Mouse (Mus musculus) forebrain, embryonic 11.5 days (tissue): ENCODE data around the gene Faap20. TPM values are rescaled to one million over a fixed set of nuclear protein-coding genes. Genes with fewer than 3 reads are reported as not detected.
"Not testable (repeated sequence)": the region's sequence is repeated elsewhere in the genome, so short reads cannot be mapped to it uniquely, and the experiment has no call there.

Experiments used
- ATAC-seq: fragments of 200-750 bp; cut with Nextera tagmentation; replicated peaks from 2 replicates; pipeline ENCODE4 v1.8.0; 2017; ENCODE audit warnings: moderate TSS enrichment; ENCODE audit not compliant: low FRiP score
- DNase-seq: peaks from one replicate; pipeline ENCODE4 v3.0.0-alpha.2; 2017; ENCODE audit warnings: low spot score
- H3K27ac ChIP-seq: fragments of 300-500 bp; sonication (generic); 2 replicates; pipeline ENCODE4 v1.5.1; 2014; ENCODE audit warnings: low read depth, low read length
- H3K27me3 ChIP-seq: fragments of 300-500 bp; sonication (generic); 2 replicates; pipeline ENCODE4 v1.6.1; 2014; ENCODE audit warnings: mild to moderate bottlenecking, low read length, mixed read lengths; ENCODE audit not compliant: control insufficient read depth, insufficient read depth
- H3K36me3 ChIP-seq: fragments of 300-500 bp; sonication (generic); 2 replicates; pipeline ENCODE4 v1.6.1; 2014; ENCODE audit warnings: mild to moderate bottlenecking, low read length, moderate library complexity, mixed read lengths; ENCODE audit not compliant: control insufficient read depth, insufficient read depth
- H3K4me1 ChIP-seq: fragments of 300-500 bp; sonication (generic); replicated peaks from 2 replicates; pipeline ENCODE4 v1.6.1; 2014; ENCODE audit warnings: low read length, mixed read lengths; ENCODE audit not compliant: control insufficient read depth, insufficient read depth
- H3K4me2 ChIP-seq: fragments of 300-500 bp; sonication (generic); 2 replicates; pipeline ENCODE4 v1.6.1; 2014; ENCODE audit warnings: low read depth, mild to moderate bottlenecking, low read length, moderate library complexity, mixed read lengths; ENCODE audit not compliant: severe bottlenecking
- H3K4me3 ChIP-seq: fragments of 300-500 bp; sonication (generic); 2 replicates; pipeline ENCODE4 v1.5.1; 2014; ENCODE audit warnings: low read depth, low read length
- H3K9ac ChIP-seq: fragments of 300-500 bp; sonication (generic); 2 replicates; pipeline ENCODE4 v1.6.1; 2014; ENCODE audit warnings: low read length
- H3K9me3 ChIP-seq: fragments of 300-500 bp; sonication (generic); 2 replicates; pipeline ENCODE4 v1.6.1; 2016; ENCODE audit warnings: low read length, mixed read lengths; ENCODE audit not compliant: control insufficient read depth
- WGBS: fragments of 180-500 bp; shearing (Covaris S2); extraction: QIAGEN DNeasy Blood & Tissue Kit; methylation state at CpG from one replicate; pipeline ENCODE4 v1.1.7; 2014; 5-methylcytosine and 5-hydroxymethylcytosine counted together
- polyA plus RNA-seq: library from polyadenylated mRNA; unstranded; fragments of >200 nt; fragmentation: Nextera tagmentation; extraction: Ambion mirVana; gene quantifications from 2 replicates; pipeline ENCODE4 v1.2.1, GENCODE M21; 2014

The Faap20 gene
- polyA plus RNA-seq, 1 experiment from 2014 or later = 105 TPM

GRCm38 (mm10) chr4:155239494-155239893 lies 10.1 kb upstream of the Faap20 start:
- no peak overlapping the region for H3K9ac ChIP-seq
- H3K27ac ChIP-seq = no peak overlapping the region
- H3K4me1 ChIP-seq = peaks cover 14% of the 10 kb centered on the region
- no peaks in the 10 kb centered on the region for H3K9me3 ChIP-seq
- DNase-seq (no peak), ATAC-seq (no peak)
- no peak overlapping the region for H3K4me2 ChIP-seq
- no peaks in the 10 kb centered on the region for H3K36me3 ChIP-seq
- H3K27me3 ChIP-seq = no peaks in the 10 kb centered on the region
- WGBS = 55% methylated on average over 6 of the region's 6 CpGs
- no peak overlapping the region for H3K4me3 ChIP-seq

- H3K4me3 ChIP-seq = no peak overlapping the region
- H3K9me3 ChIP-seq = no peaks in the 10 kb centered on the region
- H3K9ac ChIP-seq = no peak overlapping the region
- no peaks in the 10 kb centered on the region for H3K4me1 ChIP-seq
- ATAC-seq = no peak
- no peak overlapping the region for H3K4me2 ChIP-seq
- no peaks in the 10 kb centered on the region for H3K27me3 ChIP-seq
- H3K36me3 ChIP-seq = no peaks in the 10 kb centered on the region
- H3K27ac ChIP-seq = no peak overlapping the region
- DNase-seq = no peak
- 91% methylated on average over 9 of the region's 9 CpGs for WGBS
Measured at GRCm38 (mm10) chr4:155241789-155242188, 7.8 kb upstream of the Faap20 start.

- H3K4me3 ChIP-seq = no peak overlapping the region
- no peaks in the 10 kb centered on the region for H3K9me3 ChIP-seq
- no peaks in the 10 kb centered on the region for H3K4me1 ChIP-seq
- H3K36me3 ChIP-seq = no peaks in the 10 kb centered on the region
- DNase-seq (no peak), ATAC-seq (no peak)
- H3K27me3 ChIP-seq = no peaks in the 10 kb centered on the region
- H3K9ac ChIP-seq = no peak overlapping the region
- no peak overlapping the region for H3K27ac ChIP-seq
- WGBS = 96% methylated on average over 5 of the region's 5 CpGs
- H3K4me2 ChIP-seq = no peak overlapping the region
Measured at GRCm38 (mm10) chr4:155242292-155242691, 7.3 kb upstream of the Faap20 start.

GRCm38 (mm10) chr4:155243233-155243632 lies 6.4 kb upstream of the Faap20 start:
- WGBS = 91% methylated on average over 12 of the region's 12 CpGs
- Histone ChIP-seq H3K4me3 (no peak overlapping the region), H3K27ac (no peak overlapping the region), H3K36me3 (no peaks in the 10 kb centered on the region), H3K9me3 (no peaks in the 10 kb centered on the region), H3K9ac (no peak overlapping the region), H3K27me3 (no peaks in the 10 kb centered on the region), H3K4me1 (no peaks in the 10 kb centered on the region), H3K4me2 (no peak overlapping the region)
- no peak for DNase-seq
- no peak for ATAC-seq

- H3K36me3 ChIP-seq = no peaks in the 10 kb centered on the region
- H3K4me2 ChIP-seq = no peak overlapping the region
- no peaks in the 10 kb centered on the region for H3K9me3 ChIP-seq
- DNase-seq (no peak), ATAC-seq (no peak)
- H3K27ac ChIP-seq = no peak overlapping the region
- no peaks in the 10 kb centered on the region for H3K27me3 ChIP-seq
- peaks cover 3% of the 10 kb centered on the region; the same call in 1 of the 2 replicates for H3K4me1 ChIP-seq
- H3K4me3 ChIP-seq = no peak overlapping the region
- WGBS = 72% methylated on average over 6 of the region's 6 CpGs
- no peak overlapping the region for H3K9ac ChIP-seq
Measured at GRCm38 (mm10) chr4:155245770-155246492, 3.7 kb upstream of the Faap20 start.

GRCm38 (mm10) chr4:155246691-155247105 lies 2.9 kb upstream of the Faap20 start:
- no peak overlapping the region for H3K4me3 ChIP-seq
- no peaks in the 10 kb centered on the region for H3K27me3 ChIP-seq
- 92% methylated on average over 12 of the region's 12 CpGs for WGBS
- peaks cover 10% of the 10 kb centered on the region for H3K4me1 ChIP-seq
- DNase-seq = peak; percentile 45
- H3K4me2 ChIP-seq = no peak overlapping the region
- H3K27ac ChIP-seq = no peak overlapping the region
- no peak for ATAC-seq
- H3K9me3 ChIP-seq = no peaks in the 10 kb centered on the region
- no peaks in the 10 kb centered on the region for H3K36me3 ChIP-seq
- no peak overlapping the region for H3K9ac ChIP-seq

- H3K4me1 ChIP-seq = peaks cover 16% of the 10 kb centered on the region
- not testable (repeated sequence) for H3K4me3 ChIP-seq, H3K27me3 ChIP-seq, H3K36me3 ChIP-seq, ATAC-seq, DNase-seq, H3K9me3 ChIP-seq, H3K9ac ChIP-seq, H3K4me2 ChIP-seq, H3K27ac ChIP-seq
- 88% methylated on average over 3 of the region's 3 CpGs for WGBS
Measured at GRCm38 (mm10) chr4:155248054-155248453, 1.5 kb upstream of the Faap20 start.

- H3K4me2 ChIP-seq = peak overlapping the region; percentile 89
- no peaks in the 10 kb centered on the region; the same call in 1 of the 2 replicates for H3K36me3 ChIP-seq
- H3K4me3 ChIP-seq = peak overlapping the region; percentile 49
- peaks cover 16% of the 10 kb centered on the region for H3K4me1 ChIP-seq
- WGBS = 1% methylated on average over 9 of the region's 9 CpGs
- H3K27ac ChIP-seq = peak overlapping the region; percentile 96
- peak; percentile 95 for DNase-seq
- no peaks in the 10 kb centered on the region for H3K27me3 ChIP-seq
- H3K9ac ChIP-seq = peak overlapping the region; percentile 73
- no peaks in the 10 kb centered on the region for H3K9me3 ChIP-seq
- ATAC-seq = peak; percentile 69
Measured at GRCm38 (mm10) chr4:155249257-155249647, 350 bp upstream of the Faap20 start.
